Mouse (Mus musculus) stomach, embryonic 14.5 days (tissue): ENCODE data around the gene Ciapin1. TPM values are rescaled to one million over a fixed set of nuclear protein-coding genes. Genes with fewer than 3 reads are reported as not detected.

Source experiments
- ATAC-seq: fragments of 200-750 bp; cut with Nextera tagmentation; 2 replicates; pipeline ENCODE4 v1.8.0; 2017; ENCODE audit warnings: low read depth, moderate TSS enrichment; ENCODE audit not compliant: insufficient number of reproducible peaks, insufficient read depth, low FRiP score
- H3K27ac ChIP-seq: fragments of 300-500 bp; sonication (generic); 2 replicates; pipeline ENCODE4 v1.5.1; 2014; ENCODE audit warnings: mild to moderate bottlenecking, low read length, moderate library complexity, mixed read lengths
- H3K27me3 ChIP-seq: fragments of 300-500 bp; sonication (generic); 2 replicates; pipeline ENCODE4 v1.6.1; 2014; ENCODE audit warnings: low read length, control low read depth, mixed read lengths; ENCODE audit not compliant: control insufficient read depth, insufficient read depth
- H3K36me3 ChIP-seq: fragments of 300-500 bp; sonication (generic); 2 replicates; pipeline ENCODE4 v1.6.1; 2014; ENCODE audit warnings: mild to moderate bottlenecking, control low read depth, low read length, moderate library complexity, mixed read lengths; ENCODE audit not compliant: control insufficient read depth, insufficient read depth
- H3K4me1 ChIP-seq: fragments of 300-500 bp; sonication (generic); 2 replicates; pipeline ENCODE4 v1.6.1; 2014; ENCODE audit warnings: low read length, control low read depth, mixed read lengths; ENCODE audit not compliant: control insufficient read depth, insufficient read depth
- H3K4me2 ChIP-seq: fragments of 300-500 bp; sonication (generic); replicated peaks from 2 replicates; pipeline ENCODE4 v1.6.1; 2014; ENCODE audit warnings: low read depth, low read length, control low read depth
- H3K4me3 ChIP-seq: fragments of 300-500 bp; sonication (generic); 2 replicates; pipeline ENCODE4 v1.5.1; 2014; ENCODE audit warnings: low read depth, low read length, control low read depth
- H3K9ac ChIP-seq: fragments of 300-500 bp; sonication (generic); replicated peaks from 2 replicates; pipeline ENCODE4 v1.6.1; 2014; ENCODE audit warnings: low read depth, mild to moderate bottlenecking, control low read depth, low read length, moderate library complexity, mixed read lengths
- H3K9me3 ChIP-seq: fragments of 300-500 bp; sonication (generic); 2 replicates; pipeline ENCODE4 v1.6.1; 2016; ENCODE audit warnings: low read depth, low read length, control low read depth; ENCODE audit not compliant: control insufficient read depth
- WGBS: fragments of 180-500 bp; shearing (Covaris S2); extraction: QIAGEN DNeasy Blood & Tissue Kit; methylation state at CpG from one replicate; pipeline ENCODE4 v1.1.7; 2014; 5-methylcytosine and 5-hydroxymethylcytosine counted together
- polyA plus RNA-seq: library from polyadenylated mRNA; unstranded; fragments of >200 nt; fragmentation: Nextera tagmentation; extraction: Ambion mirVana; gene quantifications from 2 replicates; pipeline ENCODE4 v1.2.1, GENCODE M21; 2014

Ciapin1 gene
- polyA plus RNA-seq, 1 experiment from 2014 or later, result 96.2 TPM

- no peaks in the 10 kb centered on the region for H3K27me3 ChIP-seq
- H3K4me2 ChIP-seq, result peak overlapping the region; percentile 18; the same call in 1 of the 2 replicates
- no peak for ATAC-seq
- WGBS, result 59% methylated on average over 7 of the region's 7 CpGs
- no peaks in the 10 kb centered on the region for H3K9me3 ChIP-seq
- H3K27ac ChIP-seq, result no peak overlapping the region
- H3K36me3 ChIP-seq, result no peaks in the 10 kb centered on the region
- peaks cover 18% of the 10 kb centered on the region for H3K4me1 ChIP-seq
- H3K9ac ChIP-seq, result no peak overlapping the region
- H3K4me3 ChIP-seq, result no peak overlapping the region
These were observed 56.9 kb downstream of the Ciapin1 start for GRCm38 (mm10) chr8:94781155-94781837.

- WGBS, result 81% methylated on average over 21 of the region's 21 CpGs
- no peaks in the 10 kb centered on the region for H3K27me3 ChIP-seq
- H3K4me2 ChIP-seq, result no peak overlapping the region
- peaks cover 18% of the 10 kb centered on the region for H3K4me1 ChIP-seq
- H3K4me3 ChIP-seq, result no peak overlapping the region
- no peaks in the 10 kb centered on the region for H3K9me3 ChIP-seq
- no peak overlapping the region for H3K9ac ChIP-seq
- ATAC-seq, result no peak
- H3K36me3 ChIP-seq, result no peaks in the 10 kb centered on the region
- no peak overlapping the region for H3K27ac ChIP-seq
These were observed 57.5 kb downstream of the Ciapin1 start for GRCm38 (mm10) chr8:94780491-94781154.

- Histone ChIP-seq H3K4me3 (no peak overlapping the region), H3K9ac (no peak overlapping the region), H3K27me3 (no peaks in the 10 kb centered on the region; the same call in 1 of the 2 replicates), H3K4me1 (peaks cover 18% of the 10 kb centered on the region), H3K9me3 (no peaks in the 10 kb centered on the region), H3K4me2 (no peak overlapping the region), H3K27ac (no peak overlapping the region), H3K36me3 (no peaks in the 10 kb centered on the region)
- 90% methylated on average over 16 of the region's 16 CpGs for WGBS
- ATAC-seq, result no peak
These were observed 58.4 kb downstream of the Ciapin1 start for GRCm38 (mm10) chr8:94779534-94780294.

- no peak overlapping the region for H3K4me2 ChIP-seq
- no peak for ATAC-seq
These were observed 59.1 kb downstream of the Ciapin1 start for GRCm38 (mm10) chr8:94778895-94779533.

GRCm38 (mm10) chr8:94778473-94778872, 59.7 kb downstream of the Ciapin1 start:
- no peak overlapping the region for H3K4me2 ChIP-seq
- 30% methylated on average over 5 of the region's 5 CpGs for WGBS

More at GRCm38 (mm10) chr8:94778895-94779533, 59.1 kb downstream of the Ciapin1 start:
- Histone ChIP-seq H3K27ac (peak overlapping the region; percentile 58; the same call in 1 of the 2 replicates), H3K9ac (no peak overlapping the region), H3K36me3 (no peaks in the 10 kb centered on the region), H3K4me1 (peaks cover 18% of the 10 kb centered on the region), H3K4me3 (no peak overlapping the region), H3K9me3 (no peaks in the 10 kb centered on the region), H3K27me3 (no peaks in the 10 kb centered on the region; the same call in 1 of the 2 replicates)
- 72% methylated on average over 10 of the region's 10 CpGs for WGBS

GRCm38 (mm10) chr8:94778036-94778435, 60.1 kb downstream of the Ciapin1 start:
- no peak; the same call in 1 of the 2 replicates for ATAC-seq
- H3K27me3 ChIP-seq, result peaks cover 7% of the 10 kb centered on the region
- H3K4me1 ChIP-seq, result peaks cover 18% of the 10 kb centered on the region
- H3K36me3 ChIP-seq, result no peaks in the 10 kb centered on the region
- H3K4me2 ChIP-seq, result no peak overlapping the region
- no peak overlapping the region for H3K9ac ChIP-seq
- 59% methylated on average over 10 of the region's 10 CpGs for WGBS
- H3K9me3 ChIP-seq, result no peaks in the 10 kb centered on the region
- peak overlapping the region; percentile 40; the same call in 1 of the 2 replicates for H3K27ac ChIP-seq
- H3K4me3 ChIP-seq, result no peak overlapping the region

More at GRCm38 (mm10) chr8:94778473-94778872, 59.7 kb downstream of the Ciapin1 start:
- no peak overlapping the region for H3K9ac ChIP-seq
- H3K9me3 ChIP-seq, result no peaks in the 10 kb centered on the region
- H3K4me3 ChIP-seq, result no peak overlapping the region
- peaks cover 2% of the 10 kb centered on the region for H3K27me3 ChIP-seq
- peak; percentile 46; the same call in 1 of the 2 replicates for ATAC-seq
- H3K4me1 ChIP-seq, result peaks cover 18% of the 10 kb centered on the region
- H3K36me3 ChIP-seq, result no peaks in the 10 kb centered on the region
- H3K27ac ChIP-seq, result peak overlapping the region; percentile 58; the same call in 1 of the 2 replicates

GRCm38 (mm10) chr8:94776346-94776745, 61.8 kb downstream of the Ciapin1 start:
- Histone ChIP-seq H3K9ac (no peak overlapping the region), H3K27me3 (peaks cover 15% of the 10 kb centered on the region), H3K9me3 (no peaks in the 10 kb centered on the region), H3K4me1 (peaks cover 17% of the 10 kb centered on the region), H3K4me2 (no peak overlapping the region), H3K4me3 (no peak overlapping the region), H3K36me3 (no peaks in the 10 kb centered on the region), H3K27ac (no peak overlapping the region)
- ATAC-seq, result no peak
- 76% methylated on average over 2 of the region's 2 CpGs for WGBS

- no peak overlapping the region for H3K4me2 ChIP-seq
- H3K4me1 ChIP-seq, result peaks cover 18% of the 10 kb centered on the region
- H3K4me3 ChIP-seq, result no peak overlapping the region
- WGBS, result 84% methylated on average over 1 of the region's 1 CpGs
- H3K27me3 ChIP-seq, result peaks cover 16% of the 10 kb centered on the region
- no peaks in the 10 kb centered on the region for H3K9me3 ChIP-seq
- no peaks in the 10 kb centered on the region for H3K36me3 ChIP-seq
- H3K9ac ChIP-seq, result no peak overlapping the region
- ATAC-seq, result no peak
- no peak overlapping the region for H3K27ac ChIP-seq
These were observed 63.6 kb downstream of the Ciapin1 start for GRCm38 (mm10) chr8:94774601-94775000.
